Mouse (Mus musculus): ENCODE data around the gene St3gal5. TPM values are rescaled to one million over a fixed set of nuclear protein-coding genes. Genes with fewer than 3 reads are reported as not detected.

The St3gal5 gene
- total and polyA plus RNA-seq, 3 experiments: 24.4 to 51.8 TPM; not detected in 1

DNA sequence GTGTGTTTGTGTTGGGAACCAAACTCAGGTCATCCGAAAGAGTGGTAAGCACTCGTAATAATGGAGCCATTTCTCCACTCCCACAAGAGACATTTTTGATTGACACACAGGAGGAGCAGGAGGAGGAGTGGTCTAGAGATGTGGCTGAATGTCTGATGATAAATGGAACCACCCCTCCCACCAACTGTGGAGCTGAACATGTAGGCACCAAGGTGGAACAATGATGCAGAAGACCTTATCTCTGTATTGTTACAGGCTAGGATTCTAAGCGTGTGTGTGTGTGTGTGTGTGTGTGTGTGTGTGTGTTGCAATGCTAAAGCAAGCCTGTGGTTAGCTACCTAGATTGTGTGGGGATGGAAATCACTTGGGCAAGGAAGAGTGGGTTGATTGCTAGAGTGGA lies 13.2 kb downstream of the St3gal5 start:
- Histone ChIP-seq H3K9ac (ENCODE audit: control insufficient read depth, low read depth, low read length, poor library complexity, severe bottlenecking) (no peak overlapping the region), H3K9me3 (replicated peaks; ENCODE audit: insufficient read depth, low read length) (no peaks in the 10 kb centered on the region), H3K4me3 (ENCODE audit: control insufficient read depth in 1 of 2, insufficient read depth in 1 of 2, low read depth in 2 of 2, low read length in 2 of 2) (no peak overlapping the region), H3K27me3 (ENCODE audit: control insufficient read depth in 1 of 2, insufficient read depth in 2 of 2, low read length in 2 of 2) (no peaks in the 10 kb centered on the region), H3K36me3 (ENCODE audit: control insufficient read depth in 1 of 2, insufficient read depth in 2 of 2, low read length in 2 of 2) (peaks cover 6 to 59% of the 10 kb centered on the region in 2 experiments), H3K4me1 (ENCODE audit: control insufficient read depth in 1 of 2, insufficient read depth in 2 of 2, low read length in 2 of 2) (peaks cover 43 to 52% of the 10 kb centered on the region in 2 experiments), H3K27ac (ENCODE audit: control insufficient read depth, low read depth, low read length) (peak overlapping the region; percentile 66), H3K79me2 (ENCODE audit: control insufficient read depth, insufficient read depth, low read length, poor library complexity) (peaks cover 38% of the 10 kb centered on the region)
- peak; percentile 83 for DNase-seq (ENCODE audit: low read depth, low spot score)
- TF ChIP-seq CTCF (IDR thresholded peaks at IDR 0.05 in 2 of 3, conservative IDR thresholded peaks at IDR 0.05 in 1 of 3; ENCODE audit: control insufficient read depth in 1 of 3, insufficient read depth in 1 of 3, low read depth in 2 of 3, low read length in 3 of 3, poor library complexity in 1 of 3, severe bottlenecking in 1 of 3) (no peak), USF2 (IDR thresholded peaks at IDR 0.05; ENCODE audit: borderline replicate concordance in 1 of 2, insufficient read depth in 1 of 2, low read depth in 1 of 2, low read length in 2 of 2) (no peak), MAZ (IDR thresholded peaks at IDR 0.05; ENCODE audit: low read depth, low read length) (no peak), E2F4 (IDR thresholded peaks at IDR 0.05; ENCODE audit: borderline replicate concordance, low read depth, low read length) (no peak), MAFK (IDR thresholded peaks at IDR 0.05; ENCODE audit: borderline replicate concordance, low read depth, low read length) (no peak), NELFE (IDR thresholded peaks at IDR 0.05; ENCODE audit: low read depth, low read length) (no peak), GABPA (IDR thresholded peaks at IDR 0.05; ENCODE audit: low read depth, low read length) (no peak), ZNF384 (IDR thresholded peaks at IDR 0.05; ENCODE audit: low read depth, low read length) (no peak), POLR2A (IDR thresholded peaks at IDR 0.05; ENCODE audit: control insufficient read depth in 1 of 2, insufficient read depth in 1 of 2, low read depth in 1 of 2, low read length in 2 of 2, poor library complexity in 1 of 2) (no peak), SIN3A (IDR thresholded peaks at IDR 0.05; ENCODE audit: low read length) (0 out of 2 replicates have a peak, but pooled peaks have one; percentile 31), RAD21 (IDR thresholded peaks at IDR 0.05; ENCODE audit: low read depth, low read length) (no peak), POLR2AphosphoS2 (IDR thresholded peaks at IDR 0.05; ENCODE audit: low read length) (no peak), MYB (IDR thresholded peaks at IDR 0.05; ENCODE audit: low read depth, low read length) (no peak), ZKSCAN1 (IDR thresholded peaks at IDR 0.05; ENCODE audit: low read depth, low read length) (no peak), GATA1 (IDR thresholded peaks at IDR 0.05; ENCODE audit: low read depth, low read length) (peak; percentile 78), ZMIZ1 (IDR thresholded peaks at IDR 0.05; ENCODE audit: low read depth, low read length) (no peak), MEF2A (IDR thresholded peaks at IDR 0.05; ENCODE audit: extremely low read depth, insufficient replicate concordance, low read depth, low read length, poor library complexity, severe bottlenecking) (no peak), NRF1 (IDR thresholded peaks at IDR 0.05; ENCODE audit: insufficient read depth, low read depth, low read length, poor library complexity, severe bottlenecking) (no peak), TBP (IDR thresholded peaks at IDR 0.05; ENCODE audit: low read depth, low read length) (0 out of 2 replicates have a peak, but pooled peaks have one; percentile 17), MAX (IDR thresholded peaks at IDR 0.05; ENCODE audit: low read length) (no peak), ETS1 (IDR thresholded peaks at IDR 0.05; ENCODE audit: low read depth, low read length) (peak; percentile 72), TAL1 (IDR thresholded peaks at IDR 0.05; ENCODE audit: low read length) (no peak; the same call in 1 of the 2 replicates), KAT2A (conservative IDR thresholded peaks at IDR 0.05; ENCODE audit: low read depth, low read length) (no peak), HCFC1 (IDR thresholded peaks at IDR 0.05; ENCODE audit: low read depth, low read length) (no peak), CHD2 (IDR thresholded peaks at IDR 0.05; ENCODE audit: low read length) (no peak), UBTF (IDR thresholded peaks at IDR 0.05; ENCODE audit: borderline replicate concordance, insufficient read depth, low read depth, low read length) (no peak), BHLHE40 (IDR thresholded peaks at IDR 0.05; ENCODE audit: borderline replicate concordance, low read depth, low read length) (no peak), MYC (IDR thresholded peaks at IDR 0.05; ENCODE audit: low read depth, low read length) (no peak), USF1 (IDR thresholded peaks at IDR 0.05; ENCODE audit: low read depth, low read length) (no peak), JUND (IDR thresholded peaks at IDR 0.05; ENCODE audit: low read depth, low read length) (no peak), POLR2AphosphoS5 (IDR thresholded peaks at IDR 0.05; ENCODE audit: borderline replicate concordance, low read depth, low read length) (no peak), ZC3H11A (IDR thresholded peaks at IDR 0.05; ENCODE audit: low read depth, low read length) (no peak), SMC3 (IDR thresholded peaks at IDR 0.05; ENCODE audit: low read depth, low read length) (no peak), RCOR1 (IDR thresholded peaks at IDR 0.05; ENCODE audit: low read depth, low read length) (peak; percentile 86), ELF1 (IDR thresholded peaks at IDR 0.05; ENCODE audit: low read depth, low read length) (no peak), MXI1 (IDR thresholded peaks at IDR 0.05; ENCODE audit: low read depth, low read length) (no peak), CHD1 (IDR thresholded peaks at IDR 0.05; ENCODE audit: low read depth, low read length) (no peak), TCF12 (IDR thresholded peaks at IDR 0.05; ENCODE audit: low read depth, low read length) (peak; percentile 38; the same call in 1 of the 2 replicates)
